Mouse (Mus musculus) layer of hippocampus, adult 2 months (tissue): ENCODE results near the gene Suz12. TPM values are rescaled to one million over a fixed set of nuclear protein-coding genes. Genes with fewer than 3 reads are reported as not detected.

ENCODE experiments used
- DNase-seq, 2 experiments: peaks; one replicate each; pipeline ENCODE4 v3.0.0; 2022; ENCODE audit warnings: low spot score in 2 of 2
- H3K27ac ChIP-seq: fragments of 200-600 bp; 2 replicates; pipeline ENCODE4 v1.8.1; 2022
- H3K4me3 ChIP-seq: fragments of 200-600 bp; 2 replicates; pipeline ENCODE4 v1.8.1; 2022; ENCODE audit warnings: mild to moderate bottlenecking
- CTCF ChIP-seq: fragments of 200-600 bp; conservative IDR thresholded peaks from 2 replicates; pipeline ENCODE4 v1.8.1; 2022; ENCODE audit warnings: antibody characterized with exemption, mild to moderate bottlenecking, moderate library complexity
- long read RNA-seq, 2 experiments: library from polyadenylated mRNA; stranded (forward); transcript quantifications; one replicate each; pipeline ENCODE4 v2.0.0; 2021; ENCODE audit warnings: borderline mapping rate in 2 of 2
- total RNA-seq, 2 experiments: library from RNA; stranded (reverse); gene quantifications; 2 replicates each; pipeline ENCODE4 v1.2.3; 2021

Suz12 gene
- 10 to 100 TPM; 43.1 to 45.4 TPM for total RNA-seq
- long read RNA-seq, experiment 1, full-length matches to known transcripts: 17 of 21 reads
- long read RNA-seq, experiment 1, partial matches to known transcripts: 3 of 21 reads
- long read RNA-seq, experiment 1, other reads (novel, unspliced or antisense): 1 of 21 reads
- long read RNA-seq, experiment 2, full-length matches to known transcripts: 20 of 22 reads
- long read RNA-seq, experiment 2, partial matches to known transcripts: 0 of 22 reads
- long read RNA-seq, experiment 2, other reads (novel, unspliced or antisense): 2 of 22 reads

DNA sequence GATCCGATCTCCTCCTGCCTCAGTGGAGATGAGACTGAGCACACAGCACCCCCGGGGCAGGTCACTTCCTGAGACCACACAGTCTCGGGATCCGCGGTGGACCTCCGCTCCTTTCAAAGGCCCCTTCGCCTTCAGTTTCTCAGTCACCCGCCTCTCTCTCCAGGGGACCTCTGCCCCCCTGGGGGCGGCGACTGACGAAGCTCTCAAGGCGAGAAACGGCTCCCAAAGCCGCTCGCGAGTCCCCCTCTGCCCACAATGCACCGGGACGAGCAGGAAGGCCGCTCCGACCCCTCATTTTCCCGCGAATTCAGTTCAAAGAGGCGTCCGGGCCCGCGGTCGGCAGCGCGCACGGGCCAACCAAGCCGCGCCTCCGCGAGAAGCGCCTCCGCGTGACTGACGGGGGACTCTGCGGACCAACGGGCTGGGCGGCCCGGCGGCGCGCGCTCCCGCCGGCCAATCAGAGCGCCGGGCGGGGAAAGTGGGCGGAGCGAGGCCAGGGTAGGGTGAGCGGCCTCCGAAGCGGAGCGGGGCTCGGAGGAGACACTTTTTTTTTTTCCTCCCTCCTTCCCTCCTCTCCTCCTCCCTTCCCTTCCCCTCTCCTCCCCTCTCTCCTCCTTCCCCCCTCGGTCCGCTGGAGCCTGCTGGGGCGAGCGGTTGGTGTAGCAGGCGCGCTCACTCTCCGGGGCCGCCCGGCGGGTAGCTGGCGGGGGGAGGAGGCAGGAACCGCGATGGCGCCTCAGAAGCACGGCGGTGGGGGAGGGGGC, at the start of gene Suz12:
Gene Suz12, plus strand, starts transcription at position 515 of the 764 bp plus-strand sequence.
- peak within 1 kb of the TSS; percentile 95 for H3K4me3 ChIP-seq
- peak; percentile 95 for DNase-seq
- H3K27ac ChIP-seq: peak within 1 kb of the TSS; percentile 89
- TF ChIP-seq CTCF: no peak

DNA sequence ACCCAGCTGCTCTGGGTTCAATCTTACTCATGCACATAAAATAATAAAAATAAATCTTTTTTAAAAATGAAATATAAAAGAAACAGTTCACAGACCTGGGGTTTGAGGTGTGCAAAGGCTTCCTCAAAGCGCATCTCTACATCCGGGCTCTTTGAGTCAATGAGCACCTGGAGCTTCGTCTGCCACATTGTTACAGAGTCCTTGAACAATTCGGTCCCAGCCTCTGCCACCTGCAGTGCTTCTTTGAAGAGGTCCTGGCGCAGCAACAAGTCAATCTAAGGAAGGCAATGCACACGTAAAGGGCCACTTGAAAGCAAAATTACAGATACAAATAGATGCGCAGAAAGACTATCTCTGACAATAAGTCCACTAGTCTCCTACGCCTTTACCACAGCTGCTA, 49.8 kb upstream of the Suz12 start:
- TF ChIP-seq CTCF: no peak

DNA sequence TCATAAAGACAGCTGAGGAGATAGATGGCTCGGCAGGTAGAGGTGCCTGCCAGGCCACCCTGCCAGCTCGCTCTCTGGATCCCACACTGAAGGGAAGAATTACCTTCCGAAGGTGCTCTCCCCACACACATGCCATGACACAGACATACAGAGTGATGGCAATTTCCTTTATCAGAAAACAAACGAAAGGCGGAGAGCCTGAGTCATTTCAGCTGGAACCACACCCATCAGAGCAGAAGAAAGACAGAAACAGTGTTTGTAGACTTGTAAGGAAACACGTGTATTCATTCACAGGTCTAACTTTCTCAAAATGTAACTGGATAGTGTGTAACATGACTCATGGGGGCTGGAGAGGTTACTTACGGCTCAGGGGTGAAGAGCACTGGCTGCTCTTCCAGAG, 49.3 kb upstream of the Suz12 start:
- DNase-seq: no peak
- no peak for TF ChIP-seq CTCF
- Histone ChIP-seq H3K4me3 (no peak overlapping the region), H3K27ac (no peak overlapping the region)

More for the DNA sequence above, 49.8 kb upstream of the Suz12 start:
- Histone ChIP-seq H3K4me3 (no peak overlapping the region), H3K27ac (no peak overlapping the region)
- DNase-seq: no peak

- H3K4me3 ChIP-seq: no peak overlapping the region
- H3K27ac ChIP-seq: no peak overlapping the region
- DNase-seq: no peak
- no peak for TF ChIP-seq CTCF
Observed at GRCm38 (mm10) chr11:79947265-79947664, 45.6 kb upstream of the Suz12 start.

DNA sequence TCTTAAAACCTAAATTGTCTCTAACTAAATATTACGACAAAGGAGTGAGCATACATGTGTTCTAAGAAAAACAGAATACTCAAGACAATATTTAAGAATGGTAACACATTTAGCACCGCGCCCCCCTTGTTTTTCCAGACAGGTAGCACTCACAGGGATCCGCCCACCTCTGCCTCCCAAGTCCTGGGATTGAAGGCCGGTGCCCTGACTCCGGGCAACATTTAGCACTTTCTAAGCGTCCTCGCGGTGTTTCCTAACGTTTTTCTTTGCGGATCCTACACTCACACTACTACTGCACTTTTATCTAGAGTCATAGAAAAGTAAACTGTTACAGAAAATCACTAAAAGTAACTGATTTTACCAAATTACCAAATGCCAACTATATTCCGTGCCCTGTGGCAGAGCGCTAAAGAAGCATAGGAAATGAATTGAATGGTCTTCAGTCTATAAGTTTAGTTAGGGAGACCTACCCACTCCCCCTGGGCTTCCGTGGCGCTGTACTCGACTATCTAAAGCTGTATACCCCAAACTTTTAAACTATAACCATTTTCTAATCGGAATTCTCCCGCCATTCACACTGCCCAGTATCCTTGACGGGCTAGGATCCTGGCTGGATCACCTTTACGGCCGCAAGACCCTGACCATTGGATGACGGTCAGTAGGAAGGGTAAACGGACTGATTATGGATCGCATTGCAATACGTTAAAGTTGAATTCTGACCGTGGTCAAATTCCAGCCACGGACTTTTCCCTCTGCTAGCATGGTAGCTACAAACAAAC, 31.4 kb upstream of the Suz12 start:
- TF ChIP-seq CTCF: no peak
- Histone ChIP-seq H3K27ac (peak overlapping the region; percentile 81), H3K4me3 (peak overlapping the region; percentile 90)
- no peak for DNase-seq

GRCm38 (mm10) chr11:79962125-79962876, 30.6 kb upstream of the Suz12 start, which contains the start of gene Utp6:
TSS of gene Utp6 (minus strand) at chr11:79962390.
- DNase-seq: peak; percentile 98 to 100
- H3K4me3 ChIP-seq: peak within 1 kb of the TSS; percentile 90
- peak; percentile 85 for TF ChIP-seq CTCF
- H3K27ac ChIP-seq: peak within 1 kb of the TSS; percentile 81

DNA sequence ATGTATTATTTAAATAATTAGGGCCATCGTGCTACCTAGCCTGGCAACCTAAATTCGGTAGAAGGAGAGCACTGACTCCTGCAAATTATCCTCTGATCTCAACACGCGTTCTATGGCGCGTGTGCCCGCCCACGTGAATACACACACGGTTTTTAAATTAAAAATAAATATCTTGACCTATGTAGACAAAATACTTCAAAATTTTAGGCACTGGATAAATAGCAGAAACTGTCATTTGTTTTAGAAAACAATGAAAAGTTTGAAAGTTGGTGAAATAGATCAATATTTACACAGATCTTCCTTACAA, 30.1 kb upstream of the Suz12 start:
- no peak for DNase-seq
- H3K4me3 ChIP-seq: peak overlapping the region; percentile 90
- no peak for TF ChIP-seq CTCF
- H3K27ac ChIP-seq: peak overlapping the region; percentile 49

GRCm38 (mm10) chr11:79963212-79963974, 29.5 kb upstream of the Suz12 start:
- DNase-seq: no peak
- Histone ChIP-seq H3K27ac (no peak overlapping the region), H3K4me3 (no peak overlapping the region)
- no peak for TF ChIP-seq CTCF

DNA sequence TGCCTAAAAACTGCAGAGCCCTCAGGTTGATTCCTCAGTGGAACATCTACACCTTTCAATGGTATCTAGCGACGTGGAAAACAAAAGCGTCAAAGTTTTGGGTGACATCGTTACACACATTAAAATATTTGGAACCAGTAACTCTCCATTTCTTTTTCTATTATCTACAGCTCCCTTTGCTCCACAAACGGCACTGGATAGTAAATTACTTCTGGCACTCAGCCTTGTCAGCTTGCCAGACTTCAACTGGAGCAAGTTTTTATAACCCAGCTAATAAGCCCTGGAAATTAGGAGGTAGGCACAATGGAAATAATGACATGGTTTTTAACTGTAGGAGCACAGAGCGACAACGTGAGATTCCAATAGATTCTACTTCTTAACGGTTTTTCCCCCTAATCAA, 27.0 kb upstream of the Suz12 start:
- no peak for TF ChIP-seq CTCF
- Histone ChIP-seq H3K27ac (no peak overlapping the region), H3K4me3 (no peak overlapping the region)
- DNase-seq: peak; percentile 32 to 34

- Histone ChIP-seq H3K27ac (no peak overlapping the region), H3K4me3 (no peak overlapping the region)
- no peak for TF ChIP-seq CTCF
- DNase-seq: no peak
Observed at GRCm38 (mm10) chr11:79967752-79968151, 25.2 kb upstream of the Suz12 start.

DNA sequence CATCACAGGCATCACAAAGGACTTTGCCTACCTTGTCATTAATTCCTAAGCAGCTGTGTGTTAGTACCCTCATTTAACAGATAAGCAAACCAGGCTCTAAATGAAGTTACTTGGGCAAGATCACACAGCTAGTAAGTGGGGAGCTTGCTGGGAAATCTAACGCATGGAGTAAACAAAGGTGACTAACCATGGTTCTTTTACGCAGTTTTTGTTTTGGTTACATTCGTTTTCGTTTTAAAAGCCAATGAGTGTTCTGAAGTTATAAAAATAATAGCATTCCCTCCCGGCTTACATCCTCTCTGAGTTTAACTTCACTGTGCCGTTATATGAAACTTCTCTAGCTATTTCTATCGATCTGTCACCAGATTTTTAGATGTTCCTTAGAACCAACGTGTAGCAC, 19.8 kb upstream of the Suz12 start:
- Histone ChIP-seq H3K27ac (peak overlapping the region; percentile 58; the same call in 1 of the 2 replicates), H3K4me3 (peak overlapping the region; percentile 64)
- DNase-seq: no peak
- TF ChIP-seq CTCF: no peak
